Mouse (Mus musculus) cerebellum, adult 2 months (tissue): ENCODE measurements around the gene Srp9.

Experiments
- CTCF ChIP-seq: fragments of 200-500 bp; IDR thresholded peaks from 2 replicates; pipeline ENCODE4 v1.5.1; 2011; ENCODE audit warnings: low read depth, mild to moderate bottlenecking, control low read depth, low read length, moderate library complexity, borderline replicate concordance; ENCODE audit not compliant: insufficient read depth
- POLR2A ChIP-seq: fragments of 200-500 bp; IDR thresholded peaks from 2 replicates; pipeline ENCODE4 v1.6.1; 2011; ENCODE audit warnings: low read length, control low read depth, borderline replicate concordance; ENCODE audit not compliant: insufficient read depth

GRCm38 (mm10) chr1:182086759-182087158, 37.8 kb upstream of the Srp9 start:
- TF ChIP-seq POLR2A: no peak
- TF ChIP-seq CTCF: no peak
